Comparison of ENCODE assay signal across 9 mouse cellular contexts in genomic region chr4:114821567-114822192, GRCm38 (mm10). TPM values are rescaled to one million over a fixed set of nuclear protein-coding genes. Genes with fewer than 3 reads are reported as not detected.
DNase-seq lines count a peak whose midpoint lies in the region; ATAC-seq lines count a peak whose summit lies in the region.
"Had no signal": no experiment of that assay in that cellular context is flagged by ENCODE, and none has a peak within 500 bp of the region (broad histone marks: within the 10 kb centered on the region; RNA-seq: fewer than 3 reads in every experiment).

Gm12830 (plus strand) TSS chr4:114821722.

- peaks cover 13% of the 10 kb centered on the region for H3K4me1 ChIP-seq in forebrain, embryonic 14.5 days (ENCODE audit: control insufficient read depth, insufficient read depth, low read length)
- no peaks in the 10 kb centered on the region for H3K4me1 ChIP-seq in liver, embryonic 16.5 days (ENCODE audit: control insufficient read depth, low read depth, low read length)

- H3K4me3 ChIP-seq in forebrain, embryonic 14.5 days (ENCODE audit: low read depth, low read length): peak within 1 kb of the TSS; percentile 35
- peak within 1 kb of the TSS; percentile 48 for H3K4me3 ChIP-seq in liver, embryonic 16.5 days (ENCODE audit: low read depth, low read length)

- peaks cover 23% of the 10 kb centered on the region; the same call in 1 of the 2 replicates for H3K27me3 ChIP-seq in forebrain, embryonic 14.5 days (replicated peaks; ENCODE audit: control insufficient read depth, insufficient read depth, low read length)
- H3K27me3 ChIP-seq in liver, embryonic 16.5 days (ENCODE audit: control insufficient read depth, insufficient read depth, low read depth, low read length): peaks cover 24% of the 10 kb centered on the region

- H3K9me3 ChIP-seq in forebrain, embryonic 14.5 days (replicated peaks; ENCODE audit: control insufficient read depth, low read length): no peaks in the 10 kb centered on the region
- no peaks in the 10 kb centered on the region for H3K9me3 ChIP-seq in liver, embryonic 16.5 days (replicated peaks; ENCODE audit: control insufficient read depth, low read length)

- ATAC-seq in forebrain, embryonic 14.5 days: peak; percentile 77
- ATAC-seq in liver, embryonic 16.5 days (ENCODE audit: low read depth): no peak

- peak within 1 kb of the TSS; percentile 58 for H3K9ac ChIP-seq in forebrain, embryonic 14.5 days (ENCODE audit: low read length)
- no peak within 1 kb of the TSS; the same call in 1 of the 2 replicates for H3K9ac ChIP-seq in liver, embryonic 16.5 days (ENCODE audit: low read depth, low read length)

- WGBS in forebrain, embryonic 14.5 days: 1% methylated on average over 50 of the region's 51 CpGs
- under 1% methylated on average over 51 of the region's 51 CpGs for WGBS in liver, embryonic 16.5 days (ENCODE audit: insufficient replicate concordance)

- intact Hi-C loops in heart, postnatal 10 days (cut with DNase I): no loop called here

- DNase-seq in urinary bladder, adult 18-20 months (ENCODE audit: low spot score in 2 of 2): peak; percentile 31 to 58
- DNase-seq in urinary bladder, postnatal 10 days (ENCODE audit: low spot score): no peak
- peak; percentile 74 for DNase-seq in forebrain, embryonic 14.5 days (ENCODE audit: low spot score)
- peak; percentile 57 to 58 for DNase-seq in heart, postnatal 10 days
- peak; percentile 30 to 43 for DNase-seq in kidney, postnatal 36 days
- peak; percentile 57 for DNase-seq in ovary, adult 18-20 months (ENCODE audit: low spot score)
- no peak for DNase-seq in B cell, adult 2 months

- no peaks in the 10 kb centered on the region for H3K36me3 ChIP-seq in forebrain, embryonic 14.5 days (ENCODE audit: control insufficient read depth, insufficient read depth, low read length)
- no peaks in the 10 kb centered on the region for H3K36me3 ChIP-seq in liver, embryonic 16.5 days (ENCODE audit: control insufficient read depth, insufficient read depth)

- H3K27ac ChIP-seq in forebrain, embryonic 14.5 days (ENCODE audit: low read depth, low read length): no peak within 1 kb of the TSS
- no peak within 1 kb of the TSS for H3K27ac ChIP-seq in liver, embryonic 16.5 days (ENCODE audit: low read length)

- peak within 1 kb of the TSS; percentile 65 for H3K4me2 ChIP-seq in forebrain, embryonic 14.5 days (ENCODE audit: low read length)
- peak within 1 kb of the TSS; percentile 53 for H3K4me2 ChIP-seq in liver, embryonic 16.5 days (ENCODE audit: low read depth, low read length)

RNA-seq across cellular contexts. Expression of gene Gm12830, which starts in this region (rescaled TPM):
- not detected in 2 replicates for polyA plus RNA-seq in forebrain, embryonic 14.5 days (2014; fragmentation: Nextera tagmentation; extraction: Ambion mirVana)
- total RNA-seq in heart, postnatal 10 days (2021): not detected
- polyA plus RNA-seq in liver, embryonic 16.5 days (2015; fragmentation: Nextera tagmentation; extraction: Ambion mirVana): not detected in 2 replicates
- total RNA-seq: neutrophil, adult 5-6 weeks had no signal

Comparison
In these comparisons a context has a peak if more than half of its experiments do, and no peak if none do; other contexts are left out.
1. DNase-seq: peak in urinary bladder, adult 18-20 months (2 of 2), kidney, postnatal 36 days (2 of 2) and ovary, adult 18-20 months (single experiment); none in urinary bladder, postnatal 10 days (single experiment) and B cell, adult 2 months (0 of 2).
2. Peak in DNase-seq, ATAC-seq, H3K4me3 ChIP-seq, H3K9ac ChIP-seq and H3K4me2 ChIP-seq in forebrain, embryonic 14.5 days; RNA of the gene not detected or under 1 TPM.
3. Peak in DNase-seq in heart, postnatal 10 days; RNA of the gene not detected or under 1 TPM.